In the genomic region with DNA sequence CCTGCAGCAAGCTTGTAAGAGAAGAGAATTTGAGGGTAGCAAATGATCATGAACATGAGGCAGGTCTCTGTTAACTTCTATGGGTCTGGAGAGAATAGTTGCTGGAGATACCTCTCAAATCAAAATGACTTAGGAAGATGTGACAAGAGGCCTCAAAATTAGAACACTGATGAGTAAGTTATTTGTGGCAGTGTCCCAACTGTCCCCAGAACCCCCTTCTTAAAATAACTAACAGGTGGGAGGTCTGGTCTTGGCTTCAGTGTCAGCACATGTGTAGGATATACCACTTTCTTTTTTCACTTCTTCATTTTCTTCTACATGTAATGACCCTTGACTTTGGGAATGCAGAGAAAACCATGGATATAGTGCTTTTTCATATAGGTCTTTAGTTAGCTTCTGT, we compare ENCODE assay signal across 22 mouse cellular contexts. TPM values are rescaled to one million over a fixed set of nuclear protein-coding genes. Genes with fewer than 3 reads are reported as not detected.
"Had no signal": no experiment of that assay in that cellular context is flagged by ENCODE, and none has a peak within 500 bp of the region (broad histone marks: within the 10 kb centered on the region; RNA-seq: fewer than 3 reads in every experiment).

No protein-coding gene starts in this region.

- H3K9me3 ChIP-seq: heart, embryonic 13.5 days; heart, embryonic 15.5 days; hindbrain, embryonic 13.5 days; hindbrain, embryonic 15.5 days; kidney, embryonic 15.5 days; limb, embryonic 13.5 days; limb, embryonic 15.5 days; liver, embryonic 13.5 days had no signal

- H3K4me3 ChIP-seq: gastrocnemius, adult 2 months; heart, embryonic 13.5 days; heart, embryonic 15.5 days; hindbrain, embryonic 13.5 days; hindbrain, embryonic 15.5 days; kidney, embryonic 15.5 days; limb, embryonic 13.5 days; limb, embryonic 15.5 days; liver, embryonic 13.5 days had no signal

- H3K27me3 ChIP-seq: heart, embryonic 13.5 days; heart, embryonic 15.5 days; hindbrain, embryonic 13.5 days; hindbrain, embryonic 15.5 days; kidney, embryonic 15.5 days; limb, embryonic 13.5 days; limb, embryonic 15.5 days; liver, embryonic 13.5 days had no signal

- H3K27ac ChIP-seq: gastrocnemius, adult 2 months; hindbrain, embryonic 13.5 days; hindbrain, embryonic 15.5 days; hindbrain, postnatal 0 days; kidney, embryonic 15.5 days; kidney, postnatal 0 days; limb, embryonic 13.5 days; limb, embryonic 15.5 days; liver, embryonic 13.5 days had no signal

- ATAC-seq: hindbrain, postnatal 0 days; intestine, embryonic 16.5 days had no signal

- DNase-seq: gastrocnemius, adult 2 months; gastrocnemius, postnatal 10 days; gastrocnemius, postnatal 25 days; layer of hippocampus, adult 9-11 months; layer of hippocampus, postnatal 36 days; liver, embryonic 13.5 days had no signal

- H3K36me3 ChIP-seq: heart, embryonic 13.5 days; heart, embryonic 15.5 days; hindbrain, embryonic 13.5 days; hindbrain, embryonic 15.5 days; kidney, embryonic 15.5 days; limb, embryonic 13.5 days; limb, embryonic 15.5 days; liver, embryonic 13.5 days had no signal

- H3K4me1 ChIP-seq: hindbrain, embryonic 13.5 days; hindbrain, embryonic 15.5 days; kidney, embryonic 15.5 days; limb, embryonic 15.5 days; liver, embryonic 13.5 days had no signal

RNA-seq across cellular contexts. Expression of a gene that starts 33.0 kb away (rescaled TPM):
- total RNA-seq: gastrocnemius, adult 2 months; gastrocnemius, postnatal 10 days; hematopoietic stem cell, adult 5-6 weeks; left cerebral cortex, adult 18-20 months; left cerebral cortex, postnatal 4 days had no signal
- polyA plus RNA-seq: heart, embryonic 11.5 days; hindbrain, embryonic 11.5 days; limb, embryonic 11.5 days; liver, embryonic 13.5 days had no signal
